Mouse (Mus musculus): ENCODE data around the gene Rapgef4. TPM values are rescaled to one million over a fixed set of nuclear protein-coding genes. Genes with fewer than 3 reads are reported as not detected.

Gene Rapgef4
- total and polyA plus RNA-seq, 2 experiments from 2014 or later = 48.5 to 78.6 TPM

DNA sequence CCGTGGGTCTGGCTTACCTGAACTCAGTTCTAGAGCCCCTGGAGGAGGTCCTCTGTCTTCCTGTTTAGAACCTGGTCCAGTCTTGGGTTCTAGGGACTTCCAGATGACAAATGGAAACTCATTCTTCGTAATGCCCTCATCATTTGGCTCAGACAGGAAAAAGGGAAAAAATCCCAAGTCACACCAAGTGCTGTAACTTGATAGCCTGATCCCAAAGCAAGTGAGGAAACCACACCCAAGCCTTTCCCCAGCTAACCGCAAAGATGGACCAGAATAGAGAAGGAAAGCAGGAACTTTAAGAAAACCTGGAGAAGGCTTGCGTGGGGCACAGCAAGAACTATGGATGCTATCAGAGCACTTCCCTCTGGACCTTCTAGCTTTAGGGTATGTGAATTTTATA lies 167.6 kb downstream of the Rapgef4 start:
- H3K9ac ChIP-seq (replicated peaks; ENCODE audit: low read length, poor library complexity, severe bottlenecking) = no peak overlapping the region
- DNase-seq (ENCODE audit: low spot score) (no peak), ATAC-seq (ENCODE audit: low FRiP score) (no peak)
- no peaks in the 10 kb centered on the region; the same call in 1 of the 2 replicates for H3K4me1 ChIP-seq (ENCODE audit: insufficient read depth, low read length)
- no peaks in the 10 kb centered on the region for H3K36me3 ChIP-seq (ENCODE audit: insufficient read depth, low read length)
- H3K27me3 ChIP-seq (ENCODE audit: insufficient read depth, low read length) = no peaks in the 10 kb centered on the region
- no peak overlapping the region for H3K4me3 ChIP-seq (ENCODE audit: low read depth, low read length)
- 66% methylated on average over 4 of the region's 4 CpGs for WGBS
- no peak overlapping the region for H3K4me2 ChIP-seq (ENCODE audit: low read depth, low read length, poor library complexity, severe bottlenecking)
- H3K27ac ChIP-seq (ENCODE audit: low read depth, low read length) = no peak overlapping the region
- TF ChIP-seq CTCF (IDR thresholded peaks at IDR 0.05) = no peak
- H3K9me3 ChIP-seq (ENCODE audit: low read length) = no peaks in the 10 kb centered on the region

DNA sequence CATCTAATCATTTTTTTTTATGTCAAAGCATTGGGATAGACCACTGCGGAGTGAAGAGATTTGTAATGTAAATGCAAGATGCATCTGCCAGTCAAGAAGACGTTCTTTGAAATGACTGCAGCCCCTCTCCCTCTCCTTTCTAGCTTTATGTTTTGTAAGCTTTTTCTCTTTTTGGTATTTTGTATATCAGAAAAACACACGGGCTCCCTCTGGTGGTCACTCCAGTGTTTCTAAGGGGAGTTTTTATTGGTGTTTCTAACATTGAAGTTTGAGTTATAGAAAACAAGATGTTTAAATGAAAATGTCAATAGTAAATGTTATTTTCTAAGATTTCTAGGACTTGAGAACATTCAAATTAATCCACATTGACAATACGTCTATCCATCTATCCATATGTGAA lies 168.0 kb downstream of the Rapgef4 start:
- H3K36me3 ChIP-seq (ENCODE audit: insufficient read depth, low read length) = no peaks in the 10 kb centered on the region
- no peak for ATAC-seq (ENCODE audit: low FRiP score)
- H3K4me3 ChIP-seq (ENCODE audit: low read depth, low read length) = no peak overlapping the region
- no peak overlapping the region for H3K4me2 ChIP-seq (ENCODE audit: low read depth, low read length, poor library complexity, severe bottlenecking)
- H3K9me3 ChIP-seq (ENCODE audit: low read length) = no peaks in the 10 kb centered on the region
- DNase-seq (ENCODE audit: low spot score) = peak; percentile 77
- H3K27ac ChIP-seq (ENCODE audit: low read depth, low read length) = no peak overlapping the region
- no peaks in the 10 kb centered on the region for H3K27me3 ChIP-seq (ENCODE audit: insufficient read depth, low read length)
- peak; percentile 84 for TF ChIP-seq CTCF (IDR thresholded peaks at IDR 0.05)
- 24% methylated on average over 4 of the region's 4 CpGs for WGBS
- H3K4me1 ChIP-seq (ENCODE audit: insufficient read depth, low read length) = no peaks in the 10 kb centered on the region
- no peak overlapping the region for H3K9ac ChIP-seq (replicated peaks; ENCODE audit: low read length, poor library complexity, severe bottlenecking)

DNA sequence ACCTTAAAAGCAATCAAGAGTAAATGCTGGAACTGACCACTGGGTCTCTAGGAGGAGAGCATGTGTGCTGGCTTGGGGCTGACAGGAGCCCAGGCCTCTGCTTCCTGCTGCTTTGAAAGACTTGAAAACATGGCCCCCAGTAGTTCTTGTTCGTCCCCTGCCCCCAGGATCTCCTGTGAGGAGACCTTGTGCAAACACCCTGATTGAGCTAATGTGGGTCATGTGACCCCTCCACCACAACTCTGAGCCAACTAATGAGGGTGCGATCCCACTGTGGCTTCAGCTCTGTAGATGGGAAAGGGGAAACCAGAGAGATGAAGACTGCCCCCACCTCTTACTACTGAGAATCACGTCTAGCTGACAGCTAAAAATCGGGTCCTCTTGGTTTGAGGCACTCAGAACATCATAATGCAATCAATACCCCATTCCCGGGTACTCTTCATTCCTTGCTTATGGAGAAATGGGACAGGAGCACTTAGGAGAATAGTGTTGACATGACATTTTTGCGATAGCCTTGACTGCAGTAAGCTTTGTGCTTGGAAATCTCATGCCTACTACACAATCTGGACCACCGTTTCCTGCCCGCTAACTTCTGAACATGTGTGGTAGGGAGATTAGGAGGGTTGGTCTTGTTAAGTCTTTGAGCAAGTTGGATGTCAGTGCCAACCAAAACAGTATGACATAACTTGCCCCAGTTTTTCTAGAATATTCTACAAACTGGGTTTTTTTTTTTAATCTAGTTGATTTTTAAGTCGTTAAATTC lies 170.9 kb downstream of the Rapgef4 start:
- H3K27me3 ChIP-seq (ENCODE audit: insufficient read depth, low read length) = no peaks in the 10 kb centered on the region
- no peak overlapping the region for H3K27ac ChIP-seq (ENCODE audit: low read depth, low read length)
- no peaks in the 10 kb centered on the region for H3K36me3 ChIP-seq (ENCODE audit: insufficient read depth, low read length)
- DNase-seq (ENCODE audit: low spot score) (no peak), ATAC-seq (ENCODE audit: low FRiP score) (no peak)
- no peak overlapping the region for H3K4me2 ChIP-seq (ENCODE audit: low read depth, low read length, poor library complexity, severe bottlenecking)
- H3K9ac ChIP-seq (replicated peaks; ENCODE audit: low read length, poor library complexity, severe bottlenecking) = no peak overlapping the region
- H3K4me3 ChIP-seq (ENCODE audit: low read depth, low read length) = no peak overlapping the region
- 88% methylated on average over 9 of the region's 9 CpGs for WGBS
- no peaks in the 10 kb centered on the region for H3K9me3 ChIP-seq (ENCODE audit: low read length)
- H3K4me1 ChIP-seq (ENCODE audit: insufficient read depth, low read length) = no peaks in the 10 kb centered on the region
- no peak for TF ChIP-seq CTCF (IDR thresholded peaks at IDR 0.05)

DNA sequence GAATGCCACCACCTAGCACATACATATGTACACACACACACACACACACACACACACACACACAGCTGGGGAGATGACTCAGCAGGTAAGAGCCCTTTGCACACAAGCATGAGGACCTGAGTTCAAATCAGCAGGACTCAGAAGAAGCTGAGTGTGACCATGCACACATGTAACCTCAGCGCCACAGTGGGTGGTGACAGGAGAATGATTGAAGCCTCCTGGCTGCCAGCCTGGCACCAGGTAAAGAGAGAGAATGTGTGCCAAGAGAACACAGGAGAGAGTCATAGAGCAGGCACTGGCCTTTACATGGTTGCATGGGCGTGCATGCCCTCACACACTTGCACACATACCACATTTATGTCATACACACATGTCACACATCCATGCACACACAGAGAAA lies 171.7 kb downstream of the Rapgef4 start:
- Histone ChIP-seq H3K27ac (ENCODE audit: low read depth, low read length) (no peak overlapping the region), H3K4me3 (ENCODE audit: low read depth, low read length) (no peak overlapping the region), H3K9me3 (ENCODE audit: low read length) (no peaks in the 10 kb centered on the region), H3K36me3 (ENCODE audit: insufficient read depth, low read length) (no peaks in the 10 kb centered on the region), H3K27me3 (ENCODE audit: insufficient read depth, low read length) (no peaks in the 10 kb centered on the region), H3K4me2 (ENCODE audit: low read depth, low read length, poor library complexity, severe bottlenecking) (no peak overlapping the region), H3K4me1 (ENCODE audit: insufficient read depth, low read length) (no peaks in the 10 kb centered on the region), H3K9ac (replicated peaks; ENCODE audit: low read length, poor library complexity, severe bottlenecking) (no peak overlapping the region)
- 94% methylated on average over 2 of the region's 2 CpGs for WGBS
- no peak for TF ChIP-seq CTCF (IDR thresholded peaks at IDR 0.05)
- no peak for ATAC-seq (ENCODE audit: low FRiP score)
- no peak for DNase-seq (ENCODE audit: low spot score)

DNA sequence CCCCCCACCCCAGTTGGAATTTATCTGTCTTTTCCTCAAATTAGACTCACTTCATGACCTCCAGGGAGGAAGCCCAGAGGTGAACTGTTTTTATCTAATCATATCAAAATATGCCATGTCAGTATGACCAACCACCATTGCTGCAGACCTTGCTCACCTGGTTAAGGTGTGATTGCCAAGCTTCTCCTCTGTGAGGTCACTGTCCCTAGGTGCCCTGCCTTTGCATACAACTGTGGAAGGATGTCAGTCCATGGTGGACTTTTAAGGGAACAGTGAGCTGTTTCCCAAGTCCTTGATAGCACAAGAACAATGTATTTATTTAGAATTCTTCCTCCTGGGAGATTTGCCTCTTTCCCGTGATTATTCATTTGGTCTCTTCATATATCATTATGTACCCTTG lies 172.8 kb downstream of the Rapgef4 start:
- H3K4me1 ChIP-seq (ENCODE audit: insufficient read depth, low read length) = no peaks in the 10 kb centered on the region
- H3K4me2 ChIP-seq (ENCODE audit: low read depth, low read length, poor library complexity, severe bottlenecking) = no peak overlapping the region
- no peaks in the 10 kb centered on the region for H3K9me3 ChIP-seq (ENCODE audit: low read length)
- WGBS = 86% methylated on average over 1 of the region's 1 CpGs
- ATAC-seq (ENCODE audit: low FRiP score) (no peak), DNase-seq (ENCODE audit: low spot score) (no peak)
- no peaks in the 10 kb centered on the region for H3K36me3 ChIP-seq (ENCODE audit: insufficient read depth, low read length)
- H3K27me3 ChIP-seq (ENCODE audit: insufficient read depth, low read length) = no peaks in the 10 kb centered on the region
- no peak overlapping the region for H3K9ac ChIP-seq (replicated peaks; ENCODE audit: low read length, poor library complexity, severe bottlenecking)
- no peak overlapping the region for H3K27ac ChIP-seq (ENCODE audit: low read depth, low read length)
- TF ChIP-seq CTCF (IDR thresholded peaks at IDR 0.05) = no peak
- no peak overlapping the region for H3K4me3 ChIP-seq (ENCODE audit: low read depth, low read length)

DNA sequence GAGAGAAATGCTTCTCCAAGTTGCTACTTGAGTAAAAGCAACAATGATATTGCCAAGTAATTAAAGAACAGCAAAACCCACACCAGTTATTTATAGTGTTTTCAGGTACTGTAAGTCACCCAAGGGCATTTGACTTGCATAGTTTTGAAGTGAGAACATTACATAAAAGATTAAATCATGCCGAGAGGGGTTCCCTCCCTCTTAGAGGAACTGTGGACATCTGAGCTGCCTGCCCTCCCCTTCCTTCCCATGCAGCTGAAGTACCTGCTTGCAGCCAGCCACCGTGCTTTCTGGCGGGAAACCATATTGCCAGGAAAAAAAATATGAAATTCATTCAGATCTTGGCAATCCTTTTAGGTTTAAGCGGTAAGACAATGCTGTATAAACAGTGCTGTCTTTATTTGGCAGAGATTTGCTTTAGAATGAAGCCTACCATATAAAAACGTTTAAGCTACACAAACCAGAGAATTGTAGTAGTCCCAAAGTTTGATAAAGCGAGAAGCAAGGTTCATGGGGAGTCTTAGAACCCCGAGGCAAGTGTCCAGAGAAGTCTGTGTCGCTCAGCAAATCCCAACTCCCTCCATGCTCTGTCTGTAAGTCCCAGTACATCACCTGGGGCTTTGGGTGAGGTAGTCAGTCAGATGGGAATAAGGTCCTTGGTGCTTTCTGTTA lies 174.2 kb downstream of the Rapgef4 start:
- WGBS = 64% methylated on average over 8 of the region's 8 CpGs

More for the DNA sequence above, 174.2 kb downstream of the Rapgef4 start:
- Histone ChIP-seq H3K9ac (replicated peaks; ENCODE audit: low read length, poor library complexity, severe bottlenecking) (no peak overlapping the region), H3K36me3 (ENCODE audit: insufficient read depth, low read length) (no peaks in the 10 kb centered on the region), H3K27ac (ENCODE audit: low read depth, low read length) (no peak overlapping the region), H3K4me1 (ENCODE audit: insufficient read depth, low read length) (no peaks in the 10 kb centered on the region), H3K4me3 (ENCODE audit: low read depth, low read length) (no peak overlapping the region), H3K9me3 (ENCODE audit: low read length) (no peaks in the 10 kb centered on the region), H3K27me3 (ENCODE audit: insufficient read depth, low read length) (no peaks in the 10 kb centered on the region), H3K4me2 (ENCODE audit: low read depth, low read length, poor library complexity, severe bottlenecking) (no peak overlapping the region)
- DNase-seq (ENCODE audit: low spot score) = no peak
- ATAC-seq (ENCODE audit: low FRiP score) = no peak
- TF ChIP-seq CTCF (IDR thresholded peaks at IDR 0.05) = no peak
